Mouse (Mus musculus) liver, embryonic 16.5 days (tissue): ENCODE data around the gene Pigw. TPM values are rescaled to one million over a fixed set of nuclear protein-coding genes. Genes with fewer than 3 reads are reported as not detected.
"Not testable (repeated sequence)": the region's sequence is repeated elsewhere in the genome, so short reads cannot be mapped to it uniquely, and the experiment has no call there.

Source experiments
- ATAC-seq: fragments of 200-750 bp; cut with Nextera tagmentation; 2 replicates; pipeline ENCODE4 v1.8.0; 2017; ENCODE audit warnings: low read depth, mild to moderate bottlenecking, moderate number of reproducible peaks, moderate library complexity
- H3K27ac ChIP-seq: fragments of 300-500 bp; sonication (generic); 2 replicates; pipeline ENCODE4 v1.5.1; 2014; ENCODE audit warnings: mild to moderate bottlenecking, low read length
- H3K27me3 ChIP-seq: fragments of 300-500 bp; sonication (generic); 2 replicates; pipeline ENCODE4 v1.6.1; 2014; ENCODE audit warnings: low read depth, low read length, mixed read lengths; ENCODE audit not compliant: control insufficient read depth, insufficient read depth
- H3K36me3 ChIP-seq: fragments of 300-500 bp; sonication (generic); 2 replicates; pipeline ENCODE4 v1.6.1; 2014; ENCODE audit warnings: mild to moderate bottlenecking; ENCODE audit not compliant: control insufficient read depth, insufficient read depth
- H3K4me1 ChIP-seq: fragments of 300-500 bp; sonication (generic); 2 replicates; pipeline ENCODE4 v1.6.1; 2014; ENCODE audit warnings: low read depth, low read length, mixed read lengths; ENCODE audit not compliant: control insufficient read depth
- H3K4me2 ChIP-seq: fragments of 300-500 bp; sonication (generic); 2 replicates; pipeline ENCODE4 v1.6.1; 2014; ENCODE audit warnings: low read depth, low read length, mixed read lengths
- H3K4me3 ChIP-seq: fragments of 300-500 bp; sonication (generic); 2 replicates; pipeline ENCODE4 v1.5.1; 2014; ENCODE audit warnings: low read depth, mild to moderate bottlenecking, low read length
- H3K9ac ChIP-seq: fragments of 300-500 bp; sonication (generic); 2 replicates; pipeline ENCODE4 v1.6.1; 2014; ENCODE audit warnings: low read depth, low read length
- H3K9me3 ChIP-seq: fragments of 300-500 bp; sonication (generic); replicated peaks from 2 replicates; pipeline ENCODE4 v1.6.1; 2016; ENCODE audit warnings: low read length; ENCODE audit not compliant: control insufficient read depth
- WGBS: fragments of 180-500 bp; shearing (Covaris S2); extraction: QIAGEN DNeasy Blood & Tissue Kit; methylation state at CpG from one replicate; pipeline ENCODE4 v1.1.7; 2014; ENCODE audit not compliant: insufficient replicate concordance; 5-methylcytosine and 5-hydroxymethylcytosine counted together
- polyA plus RNA-seq: library from polyadenylated mRNA; unstranded; fragments of >200 nt; fragmentation: Nextera tagmentation; extraction: Ambion mirVana; gene quantifications from 2 replicates; pipeline ENCODE4 v1.2.1, GENCODE M21; 2015

The Pigw gene
- polyA plus RNA-seq, 1 experiment from 2014 or later, result 1.3 TPM

- no peak overlapping the region for H3K9ac ChIP-seq
- H3K9me3 ChIP-seq, result no peaks in the 10 kb centered on the region
- no peak overlapping the region for H3K4me2 ChIP-seq
- H3K4me3 ChIP-seq, result no peak overlapping the region
- no peak overlapping the region for H3K27ac ChIP-seq
- peaks cover 4% of the 10 kb centered on the region for H3K4me1 ChIP-seq
- 75% methylated on average over 5 of the region's 5 CpGs for WGBS
- H3K36me3 ChIP-seq, result peaks cover 13% of the 10 kb centered on the region
- ATAC-seq, result no peak
- no peaks in the 10 kb centered on the region for H3K27me3 ChIP-seq
These were observed 6.2 kb upstream of the Pigw start for GRCm38 (mm10) chr11:84886236-84886635.

GRCm38 (mm10) chr11:84885238-84885637 is 5.2 kb upstream of the Pigw start:
- Histone ChIP-seq H3K9ac (no peak overlapping the region), H3K4me1 (peaks cover 11% of the 10 kb centered on the region), H3K4me3 (no peak overlapping the region), H3K4me2 (no peak overlapping the region), H3K27ac (no peak overlapping the region), H3K9me3 (no peaks in the 10 kb centered on the region), H3K36me3 (peaks cover 13% of the 10 kb centered on the region), H3K27me3 (no peaks in the 10 kb centered on the region)
- ATAC-seq, result no peak
- 63% methylated on average over 4 of the region's 4 CpGs for WGBS

- no peak overlapping the region for H3K9ac ChIP-seq
- H3K4me2 ChIP-seq, result no peak overlapping the region
- H3K27me3 ChIP-seq, result no peaks in the 10 kb centered on the region
- peaks cover 19% of the 10 kb centered on the region for H3K4me1 ChIP-seq
- H3K27ac ChIP-seq, result no peak overlapping the region
- no peak for ATAC-seq
- no peak overlapping the region for H3K4me3 ChIP-seq
- peaks cover 5% of the 10 kb centered on the region for H3K36me3 ChIP-seq
- WGBS, result 86% methylated on average over 7 of the region's 7 CpGs
- H3K9me3 ChIP-seq, result no peaks in the 10 kb centered on the region
These were observed 2.3 kb upstream of the Pigw start for GRCm38 (mm10) chr11:84882346-84882745.

GRCm38 (mm10) chr11:84880971-84881370 is 886 bp upstream of the Pigw start:
- no peaks in the 10 kb centered on the region for H3K9me3 ChIP-seq
- no peak for ATAC-seq
- H3K27ac ChIP-seq, result peak overlapping the region; percentile 77; the same call in 1 of the 2 replicates
- peaks cover 5% of the 10 kb centered on the region for H3K36me3 ChIP-seq
- 51% methylated on average over 9 of the region's 9 CpGs for WGBS
- peak overlapping the region; percentile 100 for H3K4me2 ChIP-seq
- H3K27me3 ChIP-seq, result no peaks in the 10 kb centered on the region
- peaks cover 19% of the 10 kb centered on the region for H3K4me1 ChIP-seq
- H3K9ac ChIP-seq, result peak overlapping the region; percentile 89
- peak overlapping the region; percentile 80 for H3K4me3 ChIP-seq

- WGBS, result under 1% methylated on average over 24 of the region's 24 CpGs
- Histone ChIP-seq H3K27ac (peak overlapping the region; percentile 77), H3K9ac (peak overlapping the region; percentile 89), H3K4me2 (peak overlapping the region; percentile 100), H3K36me3 (peaks cover 3% of the 10 kb centered on the region), H3K27me3 (no peaks in the 10 kb centered on the region), H3K9me3 (no peaks in the 10 kb centered on the region), H3K4me1 (peaks cover 19% of the 10 kb centered on the region), H3K4me3 (peak overlapping the region; percentile 80)
- peak; percentile 25 for ATAC-seq
These were observed 428 bp upstream of the Pigw start for GRCm38 (mm10) chr11:84880465-84880961.

GRCm38 (mm10) chr11:84879007-84879771 is 896 bp downstream of the Pigw start:
- peak overlapping the region; percentile 100 for H3K4me2 ChIP-seq
- ATAC-seq, result no peak
- no peaks in the 10 kb centered on the region for H3K27me3 ChIP-seq
- no peaks in the 10 kb centered on the region for H3K9me3 ChIP-seq
- WGBS, result 9% methylated on average over 7 of the region's 7 CpGs
- H3K27ac ChIP-seq, result peak overlapping the region; percentile 81
- H3K9ac ChIP-seq, result peak overlapping the region; percentile 89
- peak overlapping the region; percentile 80 for H3K4me3 ChIP-seq
- peaks cover 21% of the 10 kb centered on the region for H3K4me1 ChIP-seq
- peaks cover 2% of the 10 kb centered on the region for H3K36me3 ChIP-seq

- H3K36me3 ChIP-seq, H3K27ac ChIP-seq, H3K27me3 ChIP-seq, H3K4me2 ChIP-seq, H3K9me3 ChIP-seq, H3K9ac ChIP-seq, ATAC-seq, H3K4me3 ChIP-seq: not testable (repeated sequence)
- no CpG with 5 or more reads among the region's 1 CpGs for WGBS
- peaks cover 26% of the 10 kb centered on the region for H3K4me1 ChIP-seq
These were observed 4.1 kb downstream of the Pigw start for GRCm38 (mm10) chr11:84876020-84876419.

- H3K9me3 ChIP-seq, result no peaks in the 10 kb centered on the region
- peak overlapping the region; percentile 64 for H3K4me2 ChIP-seq
- H3K4me3 ChIP-seq, result peak overlapping the region; percentile 31
- no peaks in the 10 kb centered on the region for H3K27me3 ChIP-seq
- ATAC-seq, result peak; percentile 44
- 25% methylated on average over 1 of the region's 1 CpGs for WGBS
- H3K9ac ChIP-seq, result peak overlapping the region; percentile 60
- no peaks in the 10 kb centered on the region for H3K36me3 ChIP-seq
- H3K4me1 ChIP-seq, result peaks cover 13% of the 10 kb centered on the region
- H3K27ac ChIP-seq, result peak overlapping the region; percentile 97
These were observed 6.8 kb downstream of the Pigw start for GRCm38 (mm10) chr11:84873042-84873833.
